ENCODE assay signal across 16 mouse cellular contexts in the genomic region with DNA sequence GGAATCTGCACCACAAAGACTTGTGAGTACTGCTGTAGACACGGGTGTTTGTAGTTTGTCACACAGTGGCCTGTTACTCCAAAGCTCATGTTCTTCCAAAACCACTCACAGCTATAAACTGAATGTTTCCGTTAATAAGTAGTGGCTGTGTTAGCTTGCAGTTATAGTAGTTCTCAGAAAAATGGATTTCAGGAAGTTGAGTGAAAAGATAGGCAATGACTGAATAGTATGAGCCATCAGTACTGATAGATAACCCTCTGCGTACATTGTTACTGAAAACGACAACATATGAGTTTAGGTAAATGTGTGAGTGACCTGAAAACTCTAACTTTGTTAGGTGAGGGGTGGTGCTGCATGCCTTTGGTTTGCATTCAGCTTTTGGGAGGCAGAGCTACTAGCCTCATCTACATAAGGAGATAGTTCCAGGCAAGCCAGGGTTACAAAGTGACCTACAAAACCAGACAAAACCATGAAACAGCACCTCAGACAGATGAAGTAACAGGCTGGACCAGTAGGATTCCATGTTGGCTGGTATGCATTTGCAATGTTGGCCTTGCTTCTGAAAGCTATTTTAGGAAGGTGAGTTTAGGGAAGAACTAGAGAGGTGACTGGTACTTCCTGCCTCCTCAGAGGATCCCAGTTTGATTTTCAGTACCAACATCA. TPM values are rescaled to one million over a fixed set of nuclear protein-coding genes. Genes with fewer than 3 reads are reported as not detected.
DNase-seq lines count a peak whose midpoint lies in the region; ATAC-seq and TF ChIP-seq lines count a peak whose summit lies in the region.
"Had no signal": no experiment of that assay in that cellular context is flagged by ENCODE, and none has a peak within 500 bp of the region (broad histone marks: within the 10 kb centered on the region; RNA-seq: fewer than 3 reads in every experiment).

No protein-coding gene starts in this region.

- peak; percentile 22 for DNase-seq in gastrocnemius, adult 18-20 months (ENCODE audit: low spot score)
- no peak for DNase-seq in gastrocnemius, adult 8-10 months (ENCODE audit: low spot score in 2 of 2)
- no peak for DNase-seq in layer of hippocampus, adult 2 months (ENCODE audit: low spot score in 2 of 2)
- DNase-seq in layer of hippocampus, postnatal 36 days = no peak
- no peak for DNase-seq in liver, embryonic 13.5 days
- no peak for DNase-seq in forebrain, embryonic 10.5 days (ENCODE audit: extremely low spot score, low spot score)
- no peak for DNase-seq in frontal cortex, postnatal 25 days (ENCODE audit: low spot score in 2 of 2)
- DNase-seq in hindbrain, embryonic 14.5 days (ENCODE audit: low spot score) = no peak
- DNase-seq: cerebellum, postnatal 14 days; gastrocnemius, postnatal 36 days; kidney, postnatal 14 days; lung, postnatal 10 days had no signal

- no peaks in the 10 kb centered on the region for H3K27me3 ChIP-seq in liver, embryonic 13.5 days
- H3K27me3 ChIP-seq in forebrain, embryonic 10.5 days (ENCODE audit: poor library complexity, severe bottlenecking) = no peaks in the 10 kb centered on the region
- no peaks in the 10 kb centered on the region for H3K27me3 ChIP-seq in hindbrain, embryonic 14.5 days (ENCODE audit: control insufficient read depth, insufficient read depth, low read length)
- H3K27me3 ChIP-seq: forebrain, embryonic 12.5 days; neural tube, embryonic 12.5 days had no signal

- H3K4me2 ChIP-seq in liver, embryonic 13.5 days = peak overlapping the region; percentile 17; the same call in 1 of the 2 replicates
- no peak overlapping the region for H3K4me2 ChIP-seq in hindbrain, embryonic 14.5 days (replicated peaks)
- H3K4me2 ChIP-seq: forebrain, embryonic 12.5 days; neural tube, embryonic 12.5 days had no signal

- H3K9me3 ChIP-seq in liver, embryonic 13.5 days (replicated peaks) = no peaks in the 10 kb centered on the region
- no peaks in the 10 kb centered on the region for H3K9me3 ChIP-seq in forebrain, embryonic 10.5 days
- H3K9me3 ChIP-seq in hindbrain, embryonic 14.5 days (ENCODE audit: control insufficient read depth, low read length) = no peaks in the 10 kb centered on the region
- H3K9me3 ChIP-seq: forebrain, embryonic 12.5 days; neural tube, embryonic 12.5 days had no signal

- 14% methylated on average over 4 of the region's 4 CpGs for WGBS in liver, embryonic 13.5 days (ENCODE audit: insufficient replicate concordance)
- WGBS in forebrain, embryonic 10.5 days = 87% methylated on average over 4 of the region's 4 CpGs
- WGBS in hindbrain, embryonic 14.5 days = 86% methylated on average over 4 of the region's 4 CpGs

- TF ChIP-seq CTCF in layer of hippocampus, adult 2 months (conservative IDR thresholded peaks at IDR 0.05) = no peak

- 0 out of 2 replicates have a peak overlapping the region, but pooled peaks have one; percentile 19 for H3K9ac ChIP-seq in liver, embryonic 13.5 days
- H3K9ac ChIP-seq in hindbrain, embryonic 14.5 days = no peak overlapping the region
- H3K9ac ChIP-seq: forebrain, embryonic 12.5 days; neural tube, embryonic 12.5 days had no signal

- H3K27ac ChIP-seq in layer of hippocampus, adult 2 months = peak overlapping the region; percentile 87
- peak overlapping the region; percentile 60; the same call in 1 of the 2 replicates for H3K27ac ChIP-seq in liver, embryonic 13.5 days
- H3K27ac ChIP-seq in forebrain, embryonic 10.5 days = no peak overlapping the region
- no peak overlapping the region for H3K27ac ChIP-seq in hindbrain, embryonic 14.5 days
- H3K27ac ChIP-seq: forebrain, embryonic 12.5 days; neural tube, embryonic 12.5 days; stomach, postnatal 0 days had no signal

- peaks cover 6% of the 10 kb centered on the region; the same call in 1 of the 2 replicates for H3K36me3 ChIP-seq in liver, embryonic 13.5 days
- H3K36me3 ChIP-seq in forebrain, embryonic 10.5 days (replicated peaks) = peaks cover 5% of the 10 kb centered on the region
- H3K36me3 ChIP-seq in hindbrain, embryonic 14.5 days (replicated peaks; ENCODE audit: control insufficient read depth, insufficient read depth) = no peaks in the 10 kb centered on the region
- H3K36me3 ChIP-seq: forebrain, embryonic 12.5 days; neural tube, embryonic 12.5 days had no signal

- no peak overlapping the region for H3K4me3 ChIP-seq in layer of hippocampus, adult 2 months
- no peak overlapping the region for H3K4me3 ChIP-seq in liver, embryonic 13.5 days (replicated peaks)
- no peak overlapping the region for H3K4me3 ChIP-seq in forebrain, embryonic 10.5 days
- no peak overlapping the region for H3K4me3 ChIP-seq in hindbrain, embryonic 14.5 days (replicated peaks; ENCODE audit: low read length)
- H3K4me3 ChIP-seq: forebrain, embryonic 12.5 days; neural tube, embryonic 12.5 days had no signal

- peaks cover 90% of the 10 kb centered on the region for H3K4me1 ChIP-seq in liver, embryonic 13.5 days (replicated peaks)
- peaks cover 9% of the 10 kb centered on the region for H3K4me1 ChIP-seq in forebrain, embryonic 10.5 days
- H3K4me1 ChIP-seq in hindbrain, embryonic 14.5 days (replicated peaks; ENCODE audit: control insufficient read depth, insufficient read depth, low read length) = 0 out of 2 replicates have a peak, but pooled peaks cover 2% of the 10 kb centered on the region

- peak; percentile 24; the same call in 1 of the 2 replicates for ATAC-seq in liver, embryonic 13.5 days (ENCODE audit: low read depth)
- ATAC-seq in hindbrain, embryonic 14.5 days (ENCODE audit: low FRiP score) = no peak
- ATAC-seq: midbrain, embryonic 16.5 days had no signal

RNA-seq across cellular contexts. Expression of gene Zzz3, which starts 10.8 kb away (rescaled TPM):
- 10 to 100 TPM; 13.4 to 16.5 TPM for total RNA-seq in gastrocnemius, adult 18-20 months (2021)
- 10 to 100 TPM; 14.1 to 19.3 (median 14.8) TPM for total RNA-seq in gastrocnemius, adult 8-10 months (2022)
- 10 to 100 TPM; 45.3 to 45.7 TPM for total RNA-seq in layer of hippocampus, adult 2 months (2021)
- 10 to 100 TPM; 46.1 to 48.2 TPM for total RNA-seq in layer of hippocampus, postnatal 36 days (2021)
- 16.3 and 21.2 TPM in 2 replicates for polyA plus RNA-seq in liver, embryonic 13.5 days (2015; fragmentation: Nextera tagmentation; extraction: Ambion mirVana)
- 56.4 and 60.7 TPM in 2 replicates for polyA plus RNA-seq in forebrain, embryonic 10.5 days (2016; fragmentation: Nextera tagmentation; extraction: Ambion mirVana)
- polyA plus RNA-seq in hindbrain, embryonic 14.5 days (2014; fragmentation: Nextera tagmentation; extraction: Ambion mirVana) = 32.3 and 38.0 TPM in 2 replicates

RNA-seq across cellular contexts. Expression of gene Usp33, which starts 59.8 kb away (rescaled TPM):
- total RNA-seq in gastrocnemius, adult 18-20 months (2021) = 10 to 100 TPM; 17.6 to 18.1 TPM
- 10 to 100 TPM; 16.3 to 20.0 (median 18.6) TPM for total RNA-seq in gastrocnemius, adult 8-10 months (2022)
- total RNA-seq in layer of hippocampus, adult 2 months (2021) = 100 to 1,000 TPM; 129 to 130 TPM
- total RNA-seq in layer of hippocampus, postnatal 36 days (2021) = 100 to 1,000 TPM; 127 to 132 TPM
- 19.5 and 28.1 TPM in 2 replicates for polyA plus RNA-seq in liver, embryonic 13.5 days (2015; fragmentation: Nextera tagmentation; extraction: Ambion mirVana)
- 47.4 and 47.8 TPM in 2 replicates for polyA plus RNA-seq in forebrain, embryonic 10.5 days (2016; fragmentation: Nextera tagmentation; extraction: Ambion mirVana)
- polyA plus RNA-seq in hindbrain, embryonic 14.5 days (2014; fragmentation: Nextera tagmentation; extraction: Ambion mirVana) = 108 and 113 TPM in 2 replicates

Comparison
In these comparisons a context has a peak if more than half of its experiments do, and no peak if none do; other contexts are left out.
1. H3K27ac ChIP-seq: peak in layer of hippocampus, adult 2 months (single experiment) and liver, embryonic 13.5 days (single experiment); none in forebrain, embryonic 10.5 days (single experiment) and hindbrain, embryonic 14.5 days (single experiment).
2. RNA of gene Usp33, which starts 59.8 kb away (total RNA-seq): 127 to 132 TPM in layer of hippocampus, postnatal 36 days and 129 to 130 TPM in layer of hippocampus, adult 2 months; 16.3 to 20.0 TPM in gastrocnemius, adult 8-10 months and 17.6 to 18.1 TPM in gastrocnemius, adult 18-20 months; every median in the first group is over 4 times any median in the second.